Mouse (Mus musculus): ENCODE measurements at regions not wholly inside any gene's neighbourhood (a gene's known extent, or its start where the extent isn't known, plus 50 kb on each side); places are given as distances from the start of the nearest gene placed in this dataset.

- no peak for DNase-seq (ENCODE audit: low read depth in 1 of 2, low spot score in 2 of 2)
Measured at GRCm38 (mm10) chr11:114223061-114223460, 156.2 kb upstream of the Sdk2 start.

GRCm38 (mm10) chr11:114220466-114220865 is 153.6 kb upstream of the Sdk2 start:
- no peak for DNase-seq (ENCODE audit: low read depth in 1 of 2, low spot score in 2 of 2)

GRCm38 (mm10) chr11:114218732-114219506 is 152.1 kb upstream of the Sdk2 start:
- DNase-seq (ENCODE audit: low read depth in 1 of 2, low spot score in 2 of 2), result no peak

DNA sequence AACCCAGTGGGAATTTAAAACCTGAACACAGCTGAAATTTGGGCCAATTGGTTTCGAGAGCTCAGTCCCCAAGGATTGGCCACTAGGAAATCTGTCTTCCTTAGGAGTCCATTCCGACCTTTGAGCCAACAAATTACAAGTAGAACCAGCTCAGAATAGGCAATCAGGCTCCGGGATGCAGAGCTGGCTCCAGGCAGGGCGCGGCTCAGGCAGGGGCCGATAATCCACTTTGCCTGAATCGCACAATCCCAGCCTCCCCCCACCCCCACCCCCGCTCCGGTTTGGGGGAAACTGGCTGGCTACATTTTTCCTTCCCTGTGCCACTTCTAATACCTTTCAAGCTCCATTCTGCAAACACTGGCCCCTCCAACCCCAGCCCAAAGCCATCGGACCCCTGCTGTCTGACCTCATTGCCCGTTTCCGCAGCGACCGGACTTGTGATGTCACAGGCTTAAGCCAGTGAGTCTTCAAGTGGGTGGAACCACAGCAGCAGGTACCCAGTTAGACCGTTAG is 150.5 kb upstream of the Sdk2 start:
- DNase-seq (ENCODE audit: low read depth in 1 of 2, low spot score in 2 of 2), result no peak

GRCm38 (mm10) chr11:114216493-114216892 is 149.6 kb upstream of the Sdk2 start:
- no peak for DNase-seq (ENCODE audit: low read depth in 1 of 2, low spot score in 2 of 2)

DNA sequence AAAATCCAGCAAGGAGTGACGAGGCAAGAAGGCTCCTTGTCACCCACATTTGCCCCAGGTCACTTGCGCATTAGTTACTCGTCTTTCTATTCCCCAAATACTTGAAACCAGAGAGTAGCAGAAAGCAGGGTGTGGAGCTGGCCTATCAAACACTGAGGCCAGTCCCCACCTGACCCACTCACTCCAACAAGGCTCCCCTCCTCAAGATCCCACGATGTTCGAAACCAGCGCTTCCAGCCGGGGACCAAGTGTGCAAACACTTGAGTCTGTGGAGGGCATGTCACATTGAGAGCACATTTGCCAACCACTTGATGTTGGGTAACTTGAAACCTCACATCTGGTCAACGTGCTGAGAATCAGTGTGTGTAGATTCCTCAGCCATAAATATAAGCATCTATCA is 148.4 kb upstream of the Sdk2 start:
- DNase-seq (ENCODE audit: low read depth in 1 of 2, low spot score in 2 of 2), result no peak

DNA sequence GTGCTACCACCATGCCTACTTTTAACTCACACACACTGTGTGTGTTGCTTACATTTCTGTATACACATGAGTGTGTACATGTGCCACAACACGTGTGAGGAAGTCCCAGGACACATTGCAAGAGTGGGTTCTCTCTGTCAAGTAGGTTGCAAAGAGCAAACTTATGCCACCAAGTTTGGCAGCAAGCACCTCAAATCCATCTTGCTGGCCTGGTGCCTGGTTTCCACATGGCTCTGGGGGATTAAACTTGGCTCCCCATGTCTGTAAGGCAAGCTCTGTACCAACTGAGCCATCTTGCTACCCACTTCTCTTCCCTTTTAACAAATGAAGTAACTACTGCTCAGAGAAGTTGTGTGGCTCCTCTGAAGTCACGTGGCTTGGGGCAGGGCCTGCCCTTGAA is 145.3 kb upstream of the Sdk2 start:
- DNase-seq (ENCODE audit: low read depth in 1 of 2, low spot score in 2 of 2), result no peak

GRCm38 (mm10) chr11:114205192-114205591 is 138.3 kb upstream of the Sdk2 start:
- DNase-seq (ENCODE audit: low read depth in 1 of 2, low spot score in 2 of 2), result peak in 1 of 2 experiments; percentile 7

- no peak for DNase-seq (ENCODE audit: low read depth in 1 of 2, low spot score in 2 of 2)
Measured at GRCm38 (mm10) chr11:114203416-114203815, 136.6 kb upstream of the Sdk2 start.

DNA sequence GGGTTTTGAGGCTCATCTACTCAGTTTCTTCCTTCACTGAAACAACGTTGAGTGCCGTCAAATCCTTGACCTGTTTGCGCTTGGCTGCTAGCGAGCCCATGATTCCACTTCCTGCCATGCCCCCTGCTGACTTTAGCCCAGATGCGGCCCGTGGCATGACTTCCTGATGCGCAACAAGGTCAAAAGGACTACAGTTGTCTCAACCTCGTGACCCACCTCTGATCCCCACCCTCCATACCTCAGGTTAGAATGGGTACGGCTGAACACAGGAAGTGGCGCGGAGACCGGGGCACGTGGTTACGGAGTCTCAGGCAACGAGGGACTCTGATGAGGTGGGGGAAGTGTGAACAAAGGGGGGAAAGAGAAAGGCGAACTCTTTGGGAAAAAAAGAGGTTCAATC is 135.6 kb upstream of the Sdk2 start:
- no peak for DNase-seq (ENCODE audit: low read depth in 1 of 2, low spot score in 2 of 2)

GRCm38 (mm10) chr11:114199081-114199586 is 132.3 kb upstream of the Sdk2 start:
- DNase-seq (ENCODE audit: low read depth in 1 of 2, low spot score in 2 of 2), result no peak

GRCm38 (mm10) chr11:114198317-114199032 is 131.6 kb upstream of the Sdk2 start:
- no peak for DNase-seq (ENCODE audit: low read depth in 1 of 2, low spot score in 2 of 2)

- no peak for DNase-seq (ENCODE audit: low read depth in 1 of 2, low spot score in 2 of 2)
Measured at GRCm38 (mm10) chr11:114195291-114195690, 128.4 kb upstream of the Sdk2 start.

DNA sequence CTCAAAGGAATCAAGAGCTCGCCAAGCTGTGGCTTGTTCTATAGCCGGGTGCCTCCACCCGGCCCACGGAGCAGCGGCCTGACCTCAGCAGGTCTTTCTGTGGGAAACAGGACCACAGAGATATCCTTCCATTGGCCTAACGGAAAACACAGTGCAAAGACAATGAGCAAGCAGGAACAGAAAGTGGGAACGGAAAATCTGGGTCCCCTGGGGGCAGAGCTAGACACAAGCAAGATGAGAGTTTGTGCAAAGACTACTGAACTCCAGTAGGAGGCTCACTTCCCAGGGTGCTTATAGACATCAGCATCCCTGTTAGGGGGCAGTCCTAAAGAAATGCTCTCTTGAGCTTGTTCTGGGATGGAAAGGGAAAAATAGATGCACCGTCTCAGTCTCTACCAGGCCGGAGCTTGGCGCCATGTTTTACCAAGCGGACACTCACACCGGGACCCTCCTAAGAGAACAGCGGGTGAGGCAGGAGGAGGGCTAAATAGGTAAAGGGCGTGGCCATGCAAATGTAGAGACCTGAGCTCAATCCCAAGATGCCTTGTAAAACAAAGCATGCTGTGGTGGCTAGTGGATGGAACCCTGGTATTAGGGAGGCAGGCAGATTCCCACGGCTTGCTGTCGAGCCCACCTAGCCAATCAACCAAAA is 127.3 kb upstream of the Sdk2 start:
- DNase-seq (ENCODE audit: low read depth in 1 of 2, low spot score in 2 of 2), result no peak

DNA sequence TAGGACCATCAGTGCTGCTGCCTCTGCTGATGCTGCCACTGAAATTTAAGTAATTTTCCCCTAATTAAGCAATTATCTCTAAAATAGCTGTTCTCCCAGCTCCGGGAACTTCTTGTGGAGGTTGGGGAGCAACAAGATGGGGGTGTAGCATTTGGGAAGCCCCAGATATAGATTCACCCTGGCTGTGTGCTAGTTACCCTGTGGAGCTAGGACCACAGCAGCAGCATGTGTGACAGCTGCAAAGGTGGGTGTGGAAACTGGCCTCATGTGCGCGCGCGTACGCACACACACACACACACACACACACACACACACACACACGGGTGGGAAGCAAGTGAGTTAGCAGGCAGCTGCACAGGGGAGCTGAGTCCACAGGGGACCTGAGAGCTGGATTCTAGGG is 126.2 kb upstream of the Sdk2 start:
- DNase-seq (ENCODE audit: low read depth in 1 of 2, low spot score in 2 of 2), result no peak

- no peak for DNase-seq (ENCODE audit: low read depth in 1 of 2, low spot score in 2 of 2)
Measured at GRCm38 (mm10) chr11:114191661-114192060, 124.8 kb upstream of the Sdk2 start.

DNA sequence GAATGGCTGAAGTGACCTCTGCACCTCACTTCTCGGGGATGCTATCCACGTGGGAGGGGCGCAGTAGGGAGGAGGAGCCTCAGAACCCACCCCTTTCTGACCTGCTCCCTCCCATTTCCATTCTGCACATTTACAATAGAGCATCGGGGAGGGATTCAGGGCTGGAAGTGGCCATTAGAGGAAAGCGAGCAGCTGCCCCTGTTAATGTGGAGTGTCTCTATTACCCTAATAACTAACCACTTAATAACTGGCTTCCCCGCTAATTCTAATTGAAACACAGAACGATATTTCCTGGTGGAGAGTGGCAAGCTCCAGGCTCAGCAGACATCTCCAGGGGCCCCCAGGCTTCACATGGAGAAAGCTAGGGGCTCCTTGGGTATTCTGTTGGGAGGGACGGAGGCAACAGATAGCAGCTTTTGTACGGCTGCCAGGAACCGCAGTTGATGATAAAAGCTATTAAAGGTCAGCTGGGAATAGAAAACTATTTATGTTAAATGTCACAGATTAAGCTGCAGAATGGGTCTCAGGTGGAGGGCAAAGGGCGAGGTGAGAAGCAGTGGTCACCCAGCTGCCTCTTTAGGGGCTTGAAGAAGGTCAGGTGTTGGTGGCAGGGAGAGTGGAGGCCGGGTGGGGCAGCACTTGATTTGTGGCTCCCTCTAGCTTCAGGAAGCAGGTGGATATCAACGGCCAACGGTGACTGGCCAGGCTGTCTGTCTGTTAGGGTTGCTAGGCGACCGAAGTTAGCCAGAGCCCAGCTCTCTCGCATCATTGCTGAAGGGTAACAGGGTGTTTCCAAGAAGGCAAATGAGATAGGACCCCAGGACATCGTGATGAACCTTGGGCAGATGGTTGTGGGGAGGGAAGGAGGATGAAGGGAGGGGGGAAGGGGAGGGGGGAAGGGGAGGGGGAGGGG is 118.4 kb upstream of the Sdk2 start:
- no peak for DNase-seq (ENCODE audit: low read depth in 1 of 2, low spot score in 2 of 2)

DNA sequence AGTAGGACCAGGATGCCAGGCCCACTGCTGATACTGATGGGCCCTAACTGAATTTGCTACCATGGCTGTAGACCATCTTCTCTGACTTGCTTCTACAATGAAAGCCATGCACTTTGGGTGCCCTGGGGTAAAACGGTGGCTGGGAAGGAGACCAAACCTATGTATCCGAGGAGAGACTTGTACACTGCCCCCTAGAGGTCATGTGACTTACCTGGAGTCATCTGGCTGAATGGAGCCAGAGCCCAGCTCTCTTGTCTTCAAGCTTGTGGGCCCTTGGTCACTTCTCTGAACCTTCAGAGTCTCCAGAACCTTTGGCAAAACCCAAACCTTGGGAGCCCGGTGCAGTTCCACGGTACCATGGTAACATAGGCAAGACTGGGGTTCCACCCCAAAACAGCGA is 117.6 kb upstream of the Sdk2 start:
- no peak for DNase-seq (ENCODE audit: low read depth in 1 of 2, low spot score in 2 of 2)

GRCm38 (mm10) chr11:114183231-114183630 is 116.4 kb upstream of the Sdk2 start:
- DNase-seq (ENCODE audit: low read depth in 1 of 2, low spot score in 2 of 2), result no peak

DNA sequence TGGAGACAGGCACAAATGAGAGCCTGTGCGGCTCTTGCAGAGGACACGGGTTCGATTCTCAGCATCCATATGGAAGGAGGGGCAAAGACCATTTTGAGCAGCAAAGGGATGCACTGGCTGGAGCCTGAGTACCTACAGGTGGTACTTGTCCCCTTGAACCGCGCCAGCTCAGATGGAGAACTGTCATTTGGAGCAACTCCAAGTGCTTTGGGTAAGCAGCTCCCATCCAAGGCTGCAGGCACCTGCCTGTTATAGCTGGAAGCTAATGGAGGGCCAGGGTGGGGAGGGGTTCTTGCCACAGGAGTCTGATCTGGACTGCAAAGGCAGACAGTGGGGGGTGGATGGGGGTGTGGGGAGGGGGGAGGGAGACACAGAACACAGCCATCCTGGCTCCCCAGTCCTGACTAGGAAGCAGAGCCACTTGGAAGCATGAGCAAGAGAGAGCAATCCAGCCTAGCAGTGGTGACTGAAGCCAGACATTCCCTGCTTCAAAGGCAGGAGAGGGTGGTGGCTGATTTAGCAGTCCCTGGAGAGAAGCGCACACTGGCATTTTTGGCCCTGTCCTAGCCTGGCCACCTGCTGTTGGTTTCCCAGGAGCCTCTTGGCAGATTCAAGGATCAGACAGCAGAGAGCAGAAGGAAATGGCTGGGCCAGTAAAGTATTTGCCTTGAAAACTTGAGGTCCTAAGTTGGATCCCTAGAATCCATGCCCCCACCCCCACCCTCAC is 112.1 kb upstream of the Sdk2 start:
- DNase-seq (ENCODE audit: low read depth in 1 of 2, low spot score in 2 of 2), result no peak
